Mouse (Mus musculus): ENCODE data around the gene Lrrc4c. TPM values are rescaled to one million over a fixed set of nuclear protein-coding genes. Genes with fewer than 3 reads are reported as not detected.

Lrrc4c gene
- polyA plus RNA-seq, 1 experiment from 2014 or later = 34.9 TPM

DNA sequence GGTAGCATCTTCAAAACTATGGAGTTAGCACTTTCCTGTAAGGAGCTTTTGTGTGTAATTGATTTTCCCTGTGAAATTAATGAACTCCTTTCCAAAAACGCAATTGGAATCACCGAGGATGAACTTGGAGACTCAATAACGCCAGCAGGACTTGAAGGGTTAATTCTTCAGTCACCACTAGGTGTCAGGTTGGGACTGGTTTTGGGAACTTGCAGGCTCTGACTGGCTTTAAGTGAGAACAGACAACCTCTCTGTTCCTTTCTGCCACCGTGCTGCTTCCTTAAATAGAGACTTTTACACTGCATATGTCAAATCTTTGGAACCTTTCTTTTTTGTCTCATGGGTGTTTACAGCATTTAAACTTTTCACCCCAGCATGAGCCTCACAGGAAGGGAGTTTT lies 267.7 kb downstream of the Lrrc4c start:
- Histone ChIP-seq H3K36me3 (replicated peaks; ENCODE audit: control insufficient read depth, insufficient read depth) (no peaks in the 10 kb centered on the region), H3K27me3 (ENCODE audit: control insufficient read depth, insufficient read depth, low read length) (no peaks in the 10 kb centered on the region), H3K9ac (no peak overlapping the region), H3K9me3 (ENCODE audit: control insufficient read depth, low read length) (no peaks in the 10 kb centered on the region), H3K4me3 (replicated peaks; ENCODE audit: low read length) (no peak overlapping the region), H3K4me2 (replicated peaks) (0 out of 2 replicates have a peak overlapping the region, but pooled peaks have one; percentile 15), H3K27ac (no peak overlapping the region), H3K4me1 (replicated peaks; ENCODE audit: control insufficient read depth, insufficient read depth, low read length) (no peaks in the 10 kb centered on the region)
- 6% methylated on average over 4 of the region's 4 CpGs for WGBS
- ATAC-seq (ENCODE audit: low FRiP score) (peak; percentile 79; the same call in 1 of the 2 replicates), DNase-seq (ENCODE audit: low spot score) (peak; percentile 88)

DNA sequence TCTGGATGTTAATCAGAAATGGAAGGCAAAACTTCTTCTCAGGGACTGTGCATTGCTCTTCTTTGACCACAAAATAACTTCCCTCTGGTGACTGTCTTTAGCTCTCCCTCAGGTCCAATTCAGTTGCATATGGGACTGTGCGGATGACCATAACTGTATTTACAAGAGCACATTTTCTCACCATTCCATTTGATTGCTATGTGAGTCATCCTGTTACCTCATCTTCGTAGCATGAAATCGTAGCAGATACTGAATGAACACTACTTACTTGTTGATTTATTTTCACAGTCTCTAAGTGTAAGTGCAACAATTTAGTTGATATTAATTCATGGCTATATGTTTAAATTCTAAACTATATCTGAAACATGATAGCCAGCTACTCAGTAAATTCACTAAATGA lies 286.8 kb downstream of the Lrrc4c start:
- ATAC-seq (ENCODE audit: low FRiP score) = no peak
- no peak overlapping the region for H3K4me3 ChIP-seq (replicated peaks; ENCODE audit: low read length)
- H3K36me3 ChIP-seq (replicated peaks; ENCODE audit: control insufficient read depth, insufficient read depth) = no peaks in the 10 kb centered on the region
- no peak overlapping the region for H3K27ac ChIP-seq
- no peak overlapping the region for H3K9ac ChIP-seq
- no peak overlapping the region for H3K4me2 ChIP-seq (replicated peaks)
- H3K4me1 ChIP-seq (replicated peaks; ENCODE audit: control insufficient read depth, insufficient read depth, low read length) = no peaks in the 10 kb centered on the region
- H3K27me3 ChIP-seq (ENCODE audit: control insufficient read depth, insufficient read depth, low read length) = no peaks in the 10 kb centered on the region
- H3K9me3 ChIP-seq (ENCODE audit: control insufficient read depth, low read length) = no peaks in the 10 kb centered on the region
- DNase-seq (ENCODE audit: low spot score) = no peak
- 98% methylated on average over 3 of the region's 3 CpGs for WGBS

GRCm38 (mm10) chr2:96614121-96614520 lies 296.2 kb downstream of the Lrrc4c start:
- Histone ChIP-seq H3K4me2 (replicated peaks) (no peak overlapping the region), H3K9ac (no peak overlapping the region), H3K36me3 (replicated peaks; ENCODE audit: control insufficient read depth, insufficient read depth) (no peaks in the 10 kb centered on the region), H3K9me3 (ENCODE audit: control insufficient read depth, low read length) (no peaks in the 10 kb centered on the region), H3K4me1 (replicated peaks; ENCODE audit: control insufficient read depth, insufficient read depth, low read length) (no peaks in the 10 kb centered on the region), H3K27ac (no peak overlapping the region), H3K27me3 (ENCODE audit: control insufficient read depth, insufficient read depth, low read length) (no peaks in the 10 kb centered on the region), H3K4me3 (replicated peaks; ENCODE audit: low read length) (no peak overlapping the region)
- WGBS = 84% methylated on average over 1 of the region's 1 CpGs
- no peak for ATAC-seq (ENCODE audit: low FRiP score)
- DNase-seq (ENCODE audit: low spot score) = no peak

GRCm38 (mm10) chr2:96618691-96619205 lies 300.8 kb downstream of the Lrrc4c start:
- H3K27ac ChIP-seq = no peak overlapping the region
- H3K4me3 ChIP-seq (replicated peaks; ENCODE audit: low read length) = no peak overlapping the region
- no peaks in the 10 kb centered on the region for H3K36me3 ChIP-seq (replicated peaks; ENCODE audit: control insufficient read depth, insufficient read depth)
- no peaks in the 10 kb centered on the region for H3K27me3 ChIP-seq (ENCODE audit: control insufficient read depth, insufficient read depth, low read length)
- H3K4me2 ChIP-seq (replicated peaks) = no peak overlapping the region
- no peak overlapping the region for H3K9ac ChIP-seq
- WGBS = 79% methylated on average over 6 of the region's 6 CpGs
- no peak for DNase-seq (ENCODE audit: low spot score)
- no peak for ATAC-seq (ENCODE audit: low FRiP score)
- no peaks in the 10 kb centered on the region for H3K9me3 ChIP-seq (ENCODE audit: control insufficient read depth, low read length)
- H3K4me1 ChIP-seq (replicated peaks; ENCODE audit: control insufficient read depth, insufficient read depth, low read length) = no peaks in the 10 kb centered on the region

DNA sequence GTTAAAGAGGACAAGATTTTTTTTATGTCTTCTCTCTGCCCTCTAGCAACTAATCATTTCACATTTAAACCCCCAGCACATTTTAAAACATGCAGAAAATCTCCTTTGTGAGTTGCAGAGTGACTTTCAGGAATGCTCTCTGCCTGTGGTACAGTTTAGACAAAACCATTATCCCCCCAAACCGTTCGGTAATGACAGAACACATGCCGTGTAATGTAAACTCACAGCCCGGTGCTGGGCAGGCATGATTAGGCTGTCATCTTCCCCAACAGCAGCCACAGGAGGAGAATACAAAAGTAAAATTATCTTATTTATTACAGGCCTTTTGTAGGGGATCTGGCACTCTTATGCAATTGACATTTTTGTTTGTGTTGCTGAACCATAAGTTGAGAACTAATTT lies 349.1 kb downstream of the Lrrc4c start:
- DNase-seq (ENCODE audit: low spot score) = no peak
- H3K4me3 ChIP-seq (replicated peaks; ENCODE audit: low read length) = no peak overlapping the region
- WGBS = 28% methylated on average over 4 of the region's 4 CpGs
- H3K27ac ChIP-seq = no peak overlapping the region
- H3K36me3 ChIP-seq (replicated peaks; ENCODE audit: control insufficient read depth, insufficient read depth) = no peaks in the 10 kb centered on the region
- H3K9me3 ChIP-seq (ENCODE audit: control insufficient read depth, low read length) = no peaks in the 10 kb centered on the region
- 0 out of 2 replicates have a peak, but pooled peaks have one; percentile 68 for ATAC-seq (ENCODE audit: low FRiP score)
- no peaks in the 10 kb centered on the region for H3K27me3 ChIP-seq (ENCODE audit: control insufficient read depth, insufficient read depth, low read length)
- no peak overlapping the region for H3K9ac ChIP-seq
- no peak overlapping the region for H3K4me2 ChIP-seq (replicated peaks)
- no peaks in the 10 kb centered on the region for H3K4me1 ChIP-seq (replicated peaks; ENCODE audit: control insufficient read depth, insufficient read depth, low read length)

- Histone ChIP-seq H3K4me2 (replicated peaks) (no peak overlapping the region), H3K36me3 (replicated peaks; ENCODE audit: control insufficient read depth, insufficient read depth) (no peaks in the 10 kb centered on the region), H3K9me3 (ENCODE audit: control insufficient read depth, low read length) (no peaks in the 10 kb centered on the region), H3K4me3 (replicated peaks; ENCODE audit: low read length) (no peak overlapping the region), H3K9ac (no peak overlapping the region), H3K4me1 (replicated peaks; ENCODE audit: control insufficient read depth, insufficient read depth, low read length) (no peaks in the 10 kb centered on the region), H3K27me3 (ENCODE audit: control insufficient read depth, insufficient read depth, low read length) (no peaks in the 10 kb centered on the region), H3K27ac (no peak overlapping the region)
- no peak for ATAC-seq (ENCODE audit: low FRiP score)
- WGBS = 84% methylated on average over 4 of the region's 4 CpGs
- no peak for DNase-seq (ENCODE audit: low spot score)
Observed at GRCm38 (mm10) chr2:96681806-96682205, 363.8 kb downstream of the Lrrc4c start.

GRCm38 (mm10) chr2:96685328-96685727 lies 367.4 kb downstream of the Lrrc4c start:
- DNase-seq (ENCODE audit: low spot score) (no peak), ATAC-seq (ENCODE audit: low FRiP score) (no peak)
- no peaks in the 10 kb centered on the region for H3K27me3 ChIP-seq (ENCODE audit: control insufficient read depth, insufficient read depth, low read length)
- H3K4me3 ChIP-seq (replicated peaks; ENCODE audit: low read length) = no peak overlapping the region
- H3K9me3 ChIP-seq (ENCODE audit: control insufficient read depth, low read length) = no peaks in the 10 kb centered on the region
- WGBS = 77% methylated on average over 1 of the region's 1 CpGs
- H3K36me3 ChIP-seq (replicated peaks; ENCODE audit: control insufficient read depth, insufficient read depth) = no peaks in the 10 kb centered on the region
- no peak overlapping the region for H3K4me2 ChIP-seq (replicated peaks)
- no peak overlapping the region for H3K9ac ChIP-seq
- H3K4me1 ChIP-seq (replicated peaks; ENCODE audit: control insufficient read depth, insufficient read depth, low read length) = no peaks in the 10 kb centered on the region
- H3K27ac ChIP-seq = no peak overlapping the region

DNA sequence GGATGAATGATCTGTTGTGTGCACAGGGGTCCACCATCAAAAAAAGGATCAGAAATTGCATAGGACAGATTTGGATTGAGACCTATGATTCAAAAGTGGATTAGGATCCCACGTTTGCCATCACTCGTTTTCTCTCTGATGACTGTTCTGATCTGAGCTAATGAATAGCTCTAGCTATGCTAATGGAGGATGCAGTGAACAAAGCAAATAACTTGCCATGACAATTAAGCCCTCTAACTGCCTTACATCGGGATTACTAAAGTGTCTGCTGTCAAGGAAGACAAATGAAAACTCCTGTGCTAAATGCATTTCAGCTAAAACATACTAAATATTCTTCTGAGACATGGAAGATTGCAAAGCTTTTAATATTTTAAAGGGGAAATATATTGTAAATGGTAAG lies 387.0 kb downstream of the Lrrc4c start:
- DNase-seq (ENCODE audit: low spot score) (no peak), ATAC-seq (ENCODE audit: low FRiP score) (no peak)
- no peaks in the 10 kb centered on the region for H3K27me3 ChIP-seq (ENCODE audit: control insufficient read depth, insufficient read depth, low read length)
- WGBS = 11% methylated on average over 3 of the region's 3 CpGs
- no peak overlapping the region for H3K27ac ChIP-seq
- no peaks in the 10 kb centered on the region for H3K4me1 ChIP-seq (replicated peaks; ENCODE audit: control insufficient read depth, insufficient read depth, low read length)
- H3K4me3 ChIP-seq (replicated peaks; ENCODE audit: low read length) = no peak overlapping the region
- no peaks in the 10 kb centered on the region for H3K9me3 ChIP-seq (ENCODE audit: control insufficient read depth, low read length)
- H3K4me2 ChIP-seq (replicated peaks) = no peak overlapping the region
- no peaks in the 10 kb centered on the region for H3K36me3 ChIP-seq (replicated peaks; ENCODE audit: control insufficient read depth, insufficient read depth)
- H3K9ac ChIP-seq = no peak overlapping the region

- Histone ChIP-seq H3K36me3 (replicated peaks; ENCODE audit: control insufficient read depth, insufficient read depth) (no peaks in the 10 kb centered on the region), H3K4me3 (replicated peaks; ENCODE audit: low read length) (no peak overlapping the region), H3K4me1 (replicated peaks; ENCODE audit: control insufficient read depth, insufficient read depth, low read length) (no peaks in the 10 kb centered on the region), H3K4me2 (replicated peaks) (no peak overlapping the region), H3K27me3 (ENCODE audit: control insufficient read depth, insufficient read depth, low read length) (no peaks in the 10 kb centered on the region), H3K9me3 (ENCODE audit: control insufficient read depth, low read length) (no peaks in the 10 kb centered on the region), H3K9ac (no peak overlapping the region), H3K27ac (no peak overlapping the region)
- ATAC-seq (ENCODE audit: low FRiP score) = no peak
- 70% methylated on average over 4 of the region's 4 CpGs for WGBS
- DNase-seq (ENCODE audit: low spot score) = peak; percentile 43
Observed at GRCm38 (mm10) chr2:96707772-96708350, 389.9 kb downstream of the Lrrc4c start.

- Histone ChIP-seq H3K9me3 (ENCODE audit: control insufficient read depth, low read length) (no peaks in the 10 kb centered on the region), H3K4me2 (replicated peaks) (no peak overlapping the region), H3K4me1 (replicated peaks; ENCODE audit: control insufficient read depth, insufficient read depth, low read length) (no peaks in the 10 kb centered on the region), H3K27me3 (ENCODE audit: control insufficient read depth, insufficient read depth, low read length) (no peaks in the 10 kb centered on the region), H3K36me3 (replicated peaks; ENCODE audit: control insufficient read depth, insufficient read depth) (no peaks in the 10 kb centered on the region), H3K9ac (no peak overlapping the region), H3K4me3 (replicated peaks; ENCODE audit: low read length) (no peak overlapping the region), H3K27ac (no peak overlapping the region)
- WGBS = 85% methylated on average over 7 of the region's 7 CpGs
- no peak for ATAC-seq (ENCODE audit: low FRiP score)
- DNase-seq (ENCODE audit: low spot score) = no peak
Observed at GRCm38 (mm10) chr2:96714561-96714960, 396.6 kb downstream of the Lrrc4c start.

All from hindbrain, embryonic 14.5 days (tissue).